Mouse (Mus musculus): ENCODE data around the gene Orc5. TPM values are rescaled to one million over a fixed set of nuclear protein-coding genes. Genes with fewer than 3 reads are reported as not detected.

Orc5 gene
- polyA plus RNA-seq (2016; fragmentation: Nextera tagmentation; extraction: Ambion mirVana), result 34.4 and 35.3 TPM in 2 replicates

DNA sequence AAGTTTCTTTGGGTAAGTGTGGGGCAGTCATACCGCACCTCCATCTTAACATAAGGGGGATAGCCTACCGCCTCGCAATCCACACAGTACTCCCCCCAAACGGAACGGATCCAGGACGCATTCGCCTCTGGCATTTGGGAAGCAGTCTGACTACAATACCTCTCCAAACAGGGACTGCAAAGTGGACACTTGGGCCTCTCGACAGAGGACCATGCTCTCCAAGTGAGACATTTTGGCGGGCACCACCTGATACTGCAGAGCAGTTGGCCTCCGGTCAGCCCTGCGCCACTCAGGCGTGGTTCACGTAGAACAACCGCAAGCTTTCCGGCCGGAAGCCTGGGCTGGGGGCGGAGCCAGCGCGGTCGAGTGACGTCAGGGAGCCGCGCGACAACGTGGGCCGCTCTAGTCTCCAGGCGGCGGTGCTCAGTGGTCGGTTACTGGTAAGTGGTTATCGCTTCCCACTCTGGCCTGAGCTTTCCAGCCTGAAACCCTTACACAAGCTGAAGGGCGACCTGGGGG, at the start of gene Orc5:
Orc5 (minus strand) TSS at position 397 of the 519 bp plus-strand sequence.
- under 1% methylated on average over 31 of the region's 31 CpGs for WGBS
- Histone ChIP-seq H3K4me3 (peak within 1 kb of the TSS; percentile 69), H3K9me3 (replicated peaks) (0 out of 2 replicates have a peak, but pooled peaks cover 12% of the 10 kb centered on the region), H3K27me3 (replicated peaks) (no peaks in the 10 kb centered on the region), H3K4me2 (peak within 1 kb of the TSS; percentile 69), H3K4me1 (replicated peaks) (peaks cover 6% of the 10 kb centered on the region), H3K27ac (ENCODE audit: poor library complexity, severe bottlenecking) (peak within 1 kb of the TSS; percentile 84), H3K36me3 (peaks cover 19% of the 10 kb centered on the region), H3K9ac (peak within 1 kb of the TSS; percentile 84)
- ATAC-seq (ENCODE audit: insufficient number of reproducible peaks, low FRiP score), result peak; percentile 99

DNA sequence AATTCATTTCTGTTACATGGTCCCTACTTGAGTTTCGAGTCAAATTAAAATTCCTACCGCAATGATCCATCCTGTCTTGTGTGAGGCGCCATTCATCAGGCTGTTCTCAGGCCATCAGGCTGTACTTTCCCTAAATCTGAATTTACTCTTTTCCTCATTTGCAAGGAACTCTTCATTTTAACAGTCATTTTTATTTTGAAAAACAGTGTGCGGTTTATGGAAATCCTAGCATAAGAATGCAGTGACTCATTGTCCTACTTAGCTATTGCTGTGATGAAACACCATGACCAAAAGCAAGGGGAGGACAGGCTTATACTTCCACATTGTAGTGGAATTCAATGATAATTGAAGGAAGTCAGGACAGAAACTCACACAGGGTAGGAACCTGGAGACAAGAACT, 46.8 kb upstream of the Orc5 start:
- ATAC-seq (ENCODE audit: insufficient number of reproducible peaks, low FRiP score), result no peak
- no peaks in the 10 kb centered on the region for H3K4me1 ChIP-seq (replicated peaks)
- WGBS, result 85% methylated on average over 4 of the region's 4 CpGs

DNA sequence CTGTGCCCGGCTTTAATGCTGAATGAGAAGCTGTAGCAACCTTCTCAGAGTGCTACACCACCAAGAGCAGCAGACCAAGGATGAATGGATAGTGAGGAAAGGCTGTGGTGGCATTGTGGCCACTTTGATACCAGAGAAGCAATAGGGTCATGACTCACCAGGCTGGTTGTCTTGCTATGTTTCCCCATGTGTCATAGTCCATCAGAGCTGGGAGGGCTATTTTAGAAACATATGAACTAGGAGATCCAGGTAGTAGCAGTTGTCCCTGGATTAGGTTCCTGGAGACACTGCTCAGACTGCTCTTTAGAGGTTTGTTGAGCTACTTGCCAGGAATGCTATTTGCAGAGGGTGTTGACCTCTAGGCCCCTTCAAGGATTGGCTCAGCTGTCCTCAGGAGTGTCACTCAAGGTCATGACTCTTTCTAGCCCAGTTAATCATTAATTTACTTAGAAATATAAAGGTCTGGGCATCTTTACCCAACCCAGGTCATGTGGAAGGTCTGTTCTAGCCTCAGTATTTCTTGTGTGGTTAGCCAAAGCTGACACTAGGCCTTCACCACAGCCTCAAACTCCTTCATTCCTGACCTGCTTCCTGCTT, 39.2 kb upstream of the Orc5 start:
- ATAC-seq (ENCODE audit: insufficient number of reproducible peaks, low FRiP score), result no peak
- Histone ChIP-seq H3K27me3 (replicated peaks) (no peaks in the 10 kb centered on the region), H3K36me3 (no peaks in the 10 kb centered on the region), H3K9me3 (replicated peaks) (no peaks in the 10 kb centered on the region), H3K4me1 (replicated peaks) (peaks cover 11% of the 10 kb centered on the region; the same call in 1 of the 2 replicates), H3K4me2 (no peak overlapping the region), H3K4me3 (no peak overlapping the region), H3K27ac (ENCODE audit: poor library complexity, severe bottlenecking) (no peak overlapping the region), H3K9ac (no peak overlapping the region)
- WGBS, result 74% methylated on average over 1 of the region's 1 CpGs

More for the DNA sequence above, 46.8 kb upstream of the Orc5 start:
- H3K4me2 ChIP-seq, result no peak overlapping the region
- no peak overlapping the region for H3K9ac ChIP-seq
- H3K27me3 ChIP-seq (replicated peaks), result no peaks in the 10 kb centered on the region
- H3K27ac ChIP-seq (ENCODE audit: poor library complexity, severe bottlenecking), result no peak overlapping the region
- H3K4me3 ChIP-seq, result no peak overlapping the region
- no peaks in the 10 kb centered on the region for H3K9me3 ChIP-seq (replicated peaks)
- H3K36me3 ChIP-seq, result no peaks in the 10 kb centered on the region

DNA sequence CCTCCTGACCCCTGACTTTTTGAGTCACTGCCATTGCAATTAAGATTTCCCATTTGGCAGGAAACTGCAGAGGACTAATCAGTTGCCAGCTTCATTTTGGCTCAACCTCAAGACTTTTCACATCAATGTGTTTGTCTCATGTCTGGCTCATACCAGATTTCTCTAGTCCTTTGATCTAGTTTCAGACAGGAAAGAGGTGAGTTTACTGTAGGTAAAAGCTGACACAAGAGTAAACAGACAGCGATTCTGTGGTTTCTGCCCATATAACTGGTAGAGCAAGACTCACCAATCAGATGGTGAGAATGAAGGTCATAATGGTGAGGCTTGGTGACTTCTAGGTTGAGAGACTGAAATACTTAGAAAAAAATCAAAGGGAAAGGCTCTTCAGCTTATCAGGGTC, 37.3 kb upstream of the Orc5 start:
- no peaks in the 10 kb centered on the region for H3K27me3 ChIP-seq (replicated peaks)
- H3K4me3 ChIP-seq, result no peak overlapping the region
- no peaks in the 10 kb centered on the region for H3K36me3 ChIP-seq
- H3K4me2 ChIP-seq, result no peak overlapping the region
- H3K9ac ChIP-seq, result no peak overlapping the region
- no peak overlapping the region for H3K27ac ChIP-seq (ENCODE audit: poor library complexity, severe bottlenecking)
- H3K4me1 ChIP-seq (replicated peaks), result peaks cover 11% of the 10 kb centered on the region; the same call in 1 of the 2 replicates
- H3K9me3 ChIP-seq (replicated peaks), result no peaks in the 10 kb centered on the region
- ATAC-seq (ENCODE audit: insufficient number of reproducible peaks, low FRiP score), result no peak
- WGBS, result 54% methylated on average over 1 of the region's 1 CpGs

DNA sequence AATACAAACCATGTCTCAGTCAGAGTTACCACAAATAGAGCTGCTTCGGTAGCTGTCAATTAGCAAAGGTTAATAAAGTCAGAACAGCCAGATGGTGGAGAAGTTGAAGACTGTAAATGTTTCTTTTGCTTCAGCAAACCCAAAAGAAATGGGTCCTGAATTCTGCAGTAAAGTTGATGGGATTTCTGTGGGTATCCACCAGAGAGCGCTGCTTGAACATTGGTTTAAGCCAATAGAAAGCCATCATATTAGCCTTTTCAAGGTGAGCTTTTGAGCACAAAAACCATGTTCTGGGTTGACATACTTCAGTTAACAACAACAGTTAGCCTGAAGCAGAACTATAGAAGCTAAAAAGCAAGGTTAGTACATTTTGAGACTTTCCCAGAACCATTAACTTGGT, 34.3 kb upstream of the Orc5 start:
- Histone ChIP-seq H3K4me1 (replicated peaks) (peaks cover 11% of the 10 kb centered on the region; the same call in 1 of the 2 replicates), H3K9ac (no peak overlapping the region), H3K4me2 (no peak overlapping the region), H3K27ac (ENCODE audit: poor library complexity, severe bottlenecking) (no peak overlapping the region), H3K27me3 (replicated peaks) (no peaks in the 10 kb centered on the region), H3K36me3 (no peaks in the 10 kb centered on the region), H3K9me3 (replicated peaks) (no peaks in the 10 kb centered on the region), H3K4me3 (no peak overlapping the region)
- WGBS, result 60% methylated on average over 2 of the region's 2 CpGs
- no peak for ATAC-seq (ENCODE audit: insufficient number of reproducible peaks, low FRiP score)

DNA sequence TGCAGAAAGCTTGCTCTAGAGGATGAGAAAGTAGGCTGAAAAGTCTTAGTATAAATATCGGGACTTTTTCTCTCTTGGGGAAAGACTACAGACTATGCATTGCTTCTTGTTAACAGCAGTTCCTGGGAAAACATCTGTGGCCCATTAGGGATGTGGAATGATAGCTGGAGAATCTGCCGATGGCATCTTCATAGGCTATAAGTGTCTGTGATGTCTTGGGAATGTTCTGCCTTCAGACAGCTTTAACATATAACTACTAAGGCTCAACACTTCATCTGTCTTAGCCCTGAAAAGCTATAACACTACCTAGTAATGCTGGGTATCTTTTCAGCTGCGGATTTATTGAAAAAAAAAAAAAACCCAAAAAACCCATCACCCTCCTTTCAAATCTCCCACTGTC, 27.8 kb upstream of the Orc5 start:
- Histone ChIP-seq H3K27me3 (replicated peaks) (no peaks in the 10 kb centered on the region), H3K4me2 (no peak overlapping the region), H3K9ac (no peak overlapping the region), H3K4me1 (replicated peaks) (no peaks in the 10 kb centered on the region), H3K36me3 (no peaks in the 10 kb centered on the region), H3K9me3 (replicated peaks) (no peaks in the 10 kb centered on the region), H3K27ac (ENCODE audit: poor library complexity, severe bottlenecking) (no peak overlapping the region), H3K4me3 (no peak overlapping the region)
- WGBS, result 80% methylated on average over 3 of the region's 3 CpGs
- ATAC-seq (ENCODE audit: insufficient number of reproducible peaks, low FRiP score), result no peak

DNA sequence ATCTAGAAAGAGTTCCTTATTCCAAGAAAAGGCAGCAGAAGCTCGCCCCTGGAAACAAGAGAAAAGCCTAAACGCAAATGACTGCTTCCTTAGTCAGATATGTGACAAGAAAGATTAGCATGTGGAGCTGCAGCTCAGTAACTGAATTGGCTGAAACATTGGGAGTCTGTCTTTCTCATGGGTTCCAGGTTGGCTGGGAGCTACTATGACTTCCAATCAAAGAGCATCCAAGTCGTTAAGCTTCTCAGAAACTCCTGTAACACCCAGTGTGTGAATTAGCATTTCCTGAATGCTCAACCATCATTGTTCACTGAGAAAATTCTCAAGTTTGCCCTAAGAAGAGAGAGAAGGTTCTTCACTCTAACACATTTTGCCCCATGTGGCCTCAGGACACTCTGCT, 24.5 kb upstream of the Orc5 start:
- H3K36me3 ChIP-seq, result no peaks in the 10 kb centered on the region
- no peak for ATAC-seq (ENCODE audit: insufficient number of reproducible peaks, low FRiP score)
- no peak overlapping the region for H3K4me2 ChIP-seq
- H3K4me1 ChIP-seq (replicated peaks), result no peaks in the 10 kb centered on the region
- no peak overlapping the region for H3K27ac ChIP-seq (ENCODE audit: poor library complexity, severe bottlenecking)
- no peak overlapping the region for H3K4me3 ChIP-seq
- H3K9ac ChIP-seq, result no peak overlapping the region
- WGBS, result 52% methylated on average over 3 of the region's 3 CpGs
- H3K27me3 ChIP-seq (replicated peaks), result no peaks in the 10 kb centered on the region
- no peaks in the 10 kb centered on the region for H3K9me3 ChIP-seq (replicated peaks)

DNA sequence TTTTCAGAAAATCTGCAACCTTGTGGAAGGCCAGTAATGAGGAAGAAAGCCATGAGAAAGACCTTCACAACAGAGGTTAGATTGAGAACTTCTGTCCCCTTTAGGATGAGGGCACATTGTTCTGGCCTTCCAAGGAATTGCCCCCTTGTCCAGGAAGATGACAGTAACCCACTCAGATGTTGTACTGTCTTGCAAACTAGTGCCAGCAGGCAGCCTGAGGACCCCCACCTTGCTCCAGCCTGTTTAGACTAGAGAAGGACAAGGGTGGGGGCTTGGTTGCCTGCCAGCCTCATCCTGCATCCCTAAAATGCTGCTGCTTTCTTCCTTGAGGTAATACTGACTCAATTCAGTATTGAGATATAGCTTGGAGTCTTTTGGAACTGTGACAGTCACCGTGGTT, 23.9 kb upstream of the Orc5 start:
- H3K27me3 ChIP-seq (replicated peaks), result no peaks in the 10 kb centered on the region
- WGBS, result 38% methylated on average over 1 of the region's 1 CpGs
- no peak overlapping the region for H3K27ac ChIP-seq (ENCODE audit: poor library complexity, severe bottlenecking)
- no peaks in the 10 kb centered on the region for H3K36me3 ChIP-seq
- no peak overlapping the region for H3K4me2 ChIP-seq
- no peaks in the 10 kb centered on the region for H3K4me1 ChIP-seq (replicated peaks)
- ATAC-seq (ENCODE audit: insufficient number of reproducible peaks, low FRiP score), result no peak
- H3K9ac ChIP-seq, result no peak overlapping the region
- no peaks in the 10 kb centered on the region for H3K9me3 ChIP-seq (replicated peaks)
- H3K4me3 ChIP-seq, result no peak overlapping the region

DNA sequence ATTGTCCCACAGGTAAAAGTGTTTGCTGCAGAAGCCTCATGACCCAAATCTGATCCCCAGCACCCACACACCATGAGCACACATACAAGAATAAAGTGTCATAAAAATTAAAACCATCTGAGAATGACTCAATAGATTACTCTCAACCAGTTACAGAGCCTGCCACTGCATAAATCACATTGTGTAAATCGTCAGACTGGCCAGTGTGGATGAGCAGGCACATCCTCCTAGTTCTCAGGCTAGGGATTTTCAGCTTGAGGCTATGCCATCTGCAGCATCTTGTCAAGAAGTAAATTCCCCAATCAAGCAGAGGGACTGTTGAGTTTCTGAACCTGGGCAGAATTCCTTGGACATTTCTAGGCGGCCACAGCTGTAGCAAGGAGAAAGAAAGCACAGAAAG, 23.5 kb upstream of the Orc5 start:
- H3K27me3 ChIP-seq (replicated peaks), result no peaks in the 10 kb centered on the region
- no peaks in the 10 kb centered on the region for H3K9me3 ChIP-seq (replicated peaks)
- H3K9ac ChIP-seq, result no peak overlapping the region
- H3K4me1 ChIP-seq (replicated peaks), result no peaks in the 10 kb centered on the region
- H3K4me3 ChIP-seq, result no peak overlapping the region
- no peak overlapping the region for H3K4me2 ChIP-seq
- no peak overlapping the region for H3K27ac ChIP-seq (ENCODE audit: poor library complexity, severe bottlenecking)
- no peak for ATAC-seq (ENCODE audit: insufficient number of reproducible peaks, low FRiP score)
- no peaks in the 10 kb centered on the region for H3K36me3 ChIP-seq
- WGBS, result 55% methylated on average over 2 of the region's 2 CpGs

DNA sequence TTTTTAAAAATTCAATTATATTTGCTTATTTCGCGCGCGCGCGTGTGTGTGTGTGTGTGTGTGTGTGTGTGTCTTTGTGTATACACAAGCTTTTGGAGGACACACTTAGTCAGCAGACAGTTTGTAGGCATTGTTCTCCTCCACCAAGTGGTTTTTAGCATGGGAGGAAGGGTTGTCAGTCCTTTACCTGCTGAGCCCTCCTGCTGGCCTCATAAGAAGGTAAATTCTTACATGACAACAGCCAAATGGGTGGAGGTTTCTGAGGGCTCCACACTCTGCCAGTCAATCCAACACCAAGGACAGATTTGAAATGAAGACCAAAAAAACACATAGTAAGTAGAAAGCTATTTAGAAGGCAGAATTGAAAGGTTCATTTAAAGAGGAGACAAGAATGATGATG, 22.7 kb upstream of the Orc5 start:
- WGBS, result 91% methylated on average over 6 of the region's 6 CpGs
- Histone ChIP-seq H3K27ac (ENCODE audit: poor library complexity, severe bottlenecking) (no peak overlapping the region), H3K4me2 (no peak overlapping the region), H3K4me1 (replicated peaks) (no peaks in the 10 kb centered on the region), H3K27me3 (replicated peaks) (no peaks in the 10 kb centered on the region), H3K36me3 (no peaks in the 10 kb centered on the region), H3K9ac (no peak overlapping the region), H3K4me3 (no peak overlapping the region), H3K9me3 (replicated peaks) (no peaks in the 10 kb centered on the region)
- ATAC-seq (ENCODE audit: insufficient number of reproducible peaks, low FRiP score), result no peak

DNA sequence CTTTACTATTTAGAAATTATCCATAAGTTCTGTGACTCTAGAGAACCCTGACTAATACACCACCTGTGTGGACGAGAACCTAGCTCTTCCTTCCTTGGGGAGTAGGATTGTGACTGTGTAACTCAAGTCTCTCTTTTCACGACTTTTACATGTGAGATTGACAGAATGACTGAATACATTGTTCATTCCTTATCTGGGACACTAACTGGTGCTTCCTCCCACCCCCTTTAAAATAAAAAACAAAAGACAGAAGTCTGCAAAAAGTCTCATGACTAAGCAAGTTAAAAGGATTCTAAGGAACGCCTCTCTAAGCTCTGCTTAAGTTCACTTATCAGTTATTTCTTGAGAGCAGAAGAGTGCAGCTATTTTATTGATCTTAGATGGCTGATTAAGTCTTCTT, 22.2 kb upstream of the Orc5 start:
- H3K4me2 ChIP-seq, result no peak overlapping the region
- no peak overlapping the region for H3K4me3 ChIP-seq
- no peaks in the 10 kb centered on the region for H3K9me3 ChIP-seq (replicated peaks)
- no peaks in the 10 kb centered on the region for H3K27me3 ChIP-seq (replicated peaks)
- ATAC-seq (ENCODE audit: insufficient number of reproducible peaks, low FRiP score), result no peak
- 65% methylated on average over 3 of the region's 3 CpGs for WGBS
- no peaks in the 10 kb centered on the region for H3K36me3 ChIP-seq
- no peak overlapping the region for H3K27ac ChIP-seq (ENCODE audit: poor library complexity, severe bottlenecking)
- H3K4me1 ChIP-seq (replicated peaks), result no peaks in the 10 kb centered on the region
- no peak overlapping the region for H3K9ac ChIP-seq

DNA sequence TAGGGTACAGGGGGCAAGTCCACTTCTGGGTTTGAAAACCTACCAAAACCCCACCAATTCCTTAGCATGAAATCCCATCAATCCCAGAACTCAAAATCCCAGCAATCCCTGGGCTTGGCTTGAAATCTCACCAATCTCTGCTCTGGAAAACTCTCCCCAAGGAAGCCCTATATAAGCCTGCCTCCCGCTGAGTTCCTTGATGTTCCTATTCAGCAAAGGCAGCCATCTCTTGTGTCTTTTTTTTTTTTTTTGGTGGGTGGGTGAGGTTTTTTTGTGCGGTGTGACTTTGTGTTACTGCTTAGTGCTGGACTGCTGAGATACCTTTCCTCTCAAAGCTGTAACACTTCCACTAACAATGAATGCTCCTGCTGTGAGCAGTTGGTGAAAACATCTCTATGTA, 15.5 kb upstream of the Orc5 start:
- Histone ChIP-seq H3K27me3 (replicated peaks) (no peaks in the 10 kb centered on the region), H3K4me1 (replicated peaks) (no peaks in the 10 kb centered on the region), H3K36me3 (peaks cover 1% of the 10 kb centered on the region; the same call in 1 of the 2 replicates), H3K4me3 (no peak overlapping the region), H3K9me3 (replicated peaks) (no peaks in the 10 kb centered on the region), H3K27ac (ENCODE audit: poor library complexity, severe bottlenecking) (no peak overlapping the region), H3K9ac (no peak overlapping the region), H3K4me2 (no peak overlapping the region)
- no peak for ATAC-seq (ENCODE audit: insufficient number of reproducible peaks, low FRiP score)
- WGBS, result 76% methylated on average over 2 of the region's 2 CpGs

All from heart, embryonic 12.5 days (tissue).